Mouse (Mus musculus) erythroblast, embryonic 14.5 days (primary cell): ENCODE measurements around the gene Abhd17b.

Experiments used
- GATA1 ChIP-seq: IDR thresholded peaks from 2 replicates; pipeline ENCODE4 v1.6.1; 2012; ENCODE audit warnings: low read length, inconsistent platforms, mixed read lengths
- TAL1 ChIP-seq: IDR thresholded peaks from 3 replicates; pipeline ENCODE4 v1.6.1; 2012; ENCODE audit warnings: low read length, inconsistent platforms, mixed read lengths

DNA sequence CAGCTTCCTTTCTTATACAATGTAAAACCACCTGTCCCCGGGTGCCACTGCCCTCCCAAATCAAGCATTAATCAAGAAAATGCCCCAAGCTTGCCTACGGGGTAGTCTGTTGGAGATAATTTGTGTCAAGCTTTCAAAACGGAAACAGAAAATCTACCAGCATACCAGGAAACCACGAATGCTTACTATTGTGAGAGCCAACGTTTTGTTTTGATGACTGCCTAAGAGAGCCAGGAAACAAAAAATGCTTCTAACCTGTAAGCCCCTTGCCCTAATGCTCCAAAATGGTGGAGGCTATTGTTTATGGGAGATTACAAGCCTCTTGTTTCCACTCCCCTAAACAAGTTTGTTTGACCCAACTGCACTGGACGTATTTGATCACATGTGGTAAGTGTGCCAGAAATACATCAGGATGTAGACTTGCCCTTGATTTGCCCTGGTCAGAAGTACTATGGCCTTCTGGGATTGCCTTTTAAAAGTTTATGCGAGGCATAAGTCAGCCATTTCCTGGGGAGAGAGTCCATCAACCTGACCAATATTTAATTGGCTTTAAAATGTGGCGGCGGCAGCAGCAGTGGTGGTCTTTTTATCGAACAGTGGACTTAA is 61.4 kb downstream of the Abhd17b start:
- TF ChIP-seq TAL1 (no peak), GATA1 (no peak)
